Mouse (Mus musculus) frontal cortex, adult 2 months (tissue): ENCODE results near the gene Olfr1259. TPM values are rescaled to one million over a fixed set of nuclear protein-coding genes. Genes with fewer than 3 reads are reported as not detected.
"Not testable (repeated sequence)": the region's sequence is repeated elsewhere in the genome, so short reads cannot be mapped to it uniquely, and the experiment has no call there.

Source experiments
- DNase-seq, 2 experiments: peaks; one replicate each; pipeline ENCODE4 v3.0.0; 2022; ENCODE audit warnings: low spot score in 1 of 2; ENCODE audit errors: extremely low spot score in 1 of 2
- polyA plus RNA-seq: library from polyadenylated mRNA; depleted of rRNA; stranded (reverse); fragments of >200 nt; gene quantifications from 2 replicates; pipeline ENCODE4 v1.2.3, GENCODE M21; 2012; rRNA removed

The Olfr1259 gene
- polyA plus RNA-seq, result 0.06 TPM in 1 of 2 replicates, not detected in the other

DNA sequence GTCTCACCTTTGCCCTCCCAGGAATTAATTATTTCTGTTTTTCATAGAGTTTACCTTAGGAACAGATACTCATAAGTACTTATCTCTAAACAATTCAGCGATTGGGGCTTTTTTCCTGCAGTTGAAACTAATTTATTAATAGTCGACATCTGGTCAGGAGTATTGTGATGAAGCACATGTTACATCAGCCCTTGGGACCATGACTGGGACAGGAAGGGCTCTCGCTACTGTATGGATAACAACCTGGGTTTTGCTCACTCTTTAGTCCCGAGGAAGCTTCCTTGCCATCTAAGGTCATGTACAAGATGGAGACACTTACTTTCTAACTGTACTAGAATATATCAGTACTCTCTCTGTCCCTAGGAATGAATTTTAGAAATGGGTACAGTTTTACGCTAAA lies at the start of gene Olfr1259:
TSS of gene Olfr1259 (minus strand) at position 101 of the 400 bp plus-strand sequence.
- no peak for DNase-seq

DNA sequence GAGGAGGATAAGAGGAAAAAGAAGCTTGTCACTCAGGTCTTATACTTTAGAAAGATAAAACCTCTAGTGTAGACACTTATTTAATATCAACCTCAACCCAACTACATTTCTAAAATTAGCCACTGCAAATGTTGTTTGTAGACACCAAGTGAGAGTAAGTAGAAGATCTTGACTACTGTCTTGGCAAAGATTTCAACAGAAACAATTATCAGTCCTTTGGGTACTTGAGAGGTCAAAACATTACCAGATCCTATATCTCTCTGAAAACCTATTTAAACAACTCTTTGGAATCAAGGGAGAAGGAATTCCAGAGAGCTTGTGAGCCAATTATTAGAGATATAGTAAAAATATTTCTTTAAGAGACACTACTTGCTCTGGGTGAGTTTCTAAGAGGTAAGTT lies 42.5 kb upstream of the Olfr1259 start, which contains the start of gene Olfr1261:
TSS of gene Olfr1261 (plus strand) at position 301 of the 400 bp plus-strand sequence.
- DNase-seq, result no peak

DNA sequence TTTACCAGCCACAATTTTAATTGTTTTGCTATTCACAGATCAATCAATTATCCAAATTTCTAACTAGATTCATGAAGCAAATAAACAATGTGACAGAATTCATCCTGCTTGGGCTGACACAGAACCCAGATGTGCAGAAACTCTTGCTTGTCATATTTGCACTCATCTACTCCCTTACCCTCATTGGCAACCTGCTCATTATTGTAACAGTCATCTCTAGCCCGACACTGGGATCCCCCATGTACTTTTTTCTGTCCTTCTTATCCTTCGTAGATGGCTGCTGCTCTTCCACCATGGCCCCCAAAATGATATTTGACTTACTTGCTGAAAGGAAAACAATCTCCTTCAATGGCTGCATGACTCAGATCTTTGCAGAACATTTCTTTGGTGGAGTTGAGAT lies 29.2 kb upstream of the Olfr1259 start:
- DNase-seq, result no peak

DNA sequence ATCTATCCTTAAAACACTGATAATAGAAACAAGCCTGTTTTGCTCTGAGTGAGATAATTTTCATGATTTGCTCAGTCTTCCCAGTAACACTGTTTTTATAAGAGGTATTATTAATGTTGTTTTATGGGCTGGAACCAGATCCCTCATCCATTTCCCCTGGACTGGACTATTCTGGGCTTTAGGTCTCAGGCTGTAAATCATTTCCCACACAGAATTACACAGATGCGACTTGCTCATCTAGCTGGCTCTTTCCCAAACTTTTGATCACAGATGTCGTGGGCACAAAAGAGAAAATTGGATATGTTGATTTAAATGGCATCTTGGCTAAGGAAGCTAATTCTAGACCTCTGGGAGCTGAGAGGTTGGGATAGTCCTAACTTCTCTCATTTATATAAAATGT lies 25.7 kb upstream of the Olfr1259 start, which contains the start of gene Olfr1260:
TSS of gene Olfr1260 (plus strand) at position 157 of the 400 bp plus-strand sequence.
- peak in 1 of 2 experiments; percentile 43 for DNase-seq

DNA sequence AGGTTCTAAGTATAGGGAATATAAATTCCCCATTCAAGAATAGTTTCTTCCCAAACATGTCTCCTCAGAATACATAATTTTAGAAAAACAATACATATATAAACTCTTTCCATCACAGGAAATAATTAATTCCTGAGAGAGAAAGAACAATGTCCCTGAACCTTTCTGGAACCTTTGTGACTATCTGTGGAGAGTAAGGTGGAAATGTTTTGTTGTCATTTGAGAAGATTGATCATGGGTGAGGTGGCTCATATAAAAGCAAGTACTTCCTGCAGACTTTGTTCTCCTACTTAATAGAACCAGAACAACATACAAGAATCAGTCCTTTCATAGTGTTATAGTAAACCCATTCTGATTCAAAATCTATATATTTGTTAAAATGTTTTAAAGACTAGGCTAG lies 21.5 kb downstream of the Olfr1259 start, which contains the start of gene Olfr1258:
TSS of gene Olfr1258 (plus strand) at position 301 of the 400 bp plus-strand sequence.
- DNase-seq, result no peak

DNA sequence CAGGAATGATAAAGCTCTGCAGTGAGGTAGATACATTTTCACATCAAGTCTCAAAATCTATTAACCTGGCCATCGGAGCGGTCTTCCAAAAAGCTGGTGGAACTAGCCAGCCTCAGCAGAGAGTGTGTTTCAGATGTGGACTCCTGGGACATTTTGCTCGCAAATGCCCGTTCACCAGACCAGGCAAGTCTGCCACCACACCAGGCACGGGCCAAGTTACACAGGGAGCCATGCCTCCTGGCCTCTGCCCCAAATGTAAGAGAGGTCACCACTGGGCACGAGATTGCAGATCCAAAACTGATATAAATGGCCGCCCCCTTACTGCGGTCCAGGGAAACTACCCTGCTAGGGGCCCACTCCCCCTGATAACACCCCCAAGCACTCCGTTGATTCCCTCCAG lies 35.8 kb downstream of the Olfr1259 start:
- DNase-seq, result not testable (repeated sequence)

Other genes starting within 250 kb of the Olfr1259 start
- gene Olfr1252, start 223.7 kb downstream of the Olfr1259 start, polyA plus RNA-seq, result 0.06 TPM in 1 of 2 replicates, not detected in the other
- gene Olfr1253, start 191.6 kb downstream of the Olfr1259 start, polyA plus RNA-seq, result not detected in 2 replicates
- gene Olfr1254, start 155.0 kb downstream of the Olfr1259 start, polyA plus RNA-seq, result 0.25 TPM in 1 of 2 replicates, not detected in the other
- not detected in 2 replicates for gene Olfr1255, start 136.6 kb downstream of the Olfr1259 start, polyA plus RNA-seq
- gene Olfr1256, start 107.1 kb downstream of the Olfr1259 start, polyA plus RNA-seq, result not detected in 2 replicates
- gene Olfr48, start 100.5 kb downstream of the Olfr1259 start, polyA plus RNA-seq, result not detected in 2 replicates
- gene Olfr1257, start 70.2 kb downstream of the Olfr1259 start, polyA plus RNA-seq, result not detected in 2 replicates
- gene Olfr1258, start 21.4 kb downstream of the Olfr1259 start, polyA plus RNA-seq, result not detected in 2 replicates
- gene Olfr1260, start 25.7 kb upstream of the Olfr1259 start, polyA plus RNA-seq, result not detected in 2 replicates
- 0.11 TPM in 1 of 2 replicates, not detected in the other for gene Olfr1261, start 42.6 kb upstream of the Olfr1259 start, polyA plus RNA-seq
- not detected in 2 replicates for gene Olfr1262, start 51.5 kb upstream of the Olfr1259 start, polyA plus RNA-seq
- not detected in 2 replicates for gene Olfr1263, start 63.5 kb upstream of the Olfr1259 start, polyA plus RNA-seq
- gene Olfr1264, start 76.9 kb upstream of the Olfr1259 start, polyA plus RNA-seq, result not detected in 2 replicates
- not detected in 2 replicates for gene Olfr1265, start 86.7 kb upstream of the Olfr1259 start, polyA plus RNA-seq
- gene Olfr140, start 114.9 kb upstream of the Olfr1259 start, polyA plus RNA-seq, result not detected in 2 replicates
- not detected in 2 replicates for gene Olfr1269, start 172.7 kb upstream of the Olfr1259 start, polyA plus RNA-seq
- gene Olfr32, start 193.6 kb upstream of the Olfr1259 start, polyA plus RNA-seq, result 0.71 and 1.3 TPM in 2 replicates
- 0.06 and 0.20 TPM in 2 replicates for gene Olfr1270, start 204.4 kb upstream of the Olfr1259 start, polyA plus RNA-seq